Mouse (Mus musculus) embryonic facial prominence, embryonic 13.5 days (tissue): Measurements from ENCODE around the gene Cckar. TPM values are rescaled to one million over a fixed set of nuclear protein-coding genes. Genes with fewer than 3 reads are reported as not detected.
"Not testable (repeated sequence)": the region's sequence is repeated elsewhere in the genome, so short reads cannot be mapped to it uniquely, and the experiment has no call there.

Source experiments
- ATAC-seq: fragments of 200-750 bp; cut with Nextera tagmentation; 2 replicates; pipeline ENCODE4 v1.8.0; 2017; ENCODE audit warnings: low read depth; ENCODE audit not compliant: insufficient number of reproducible peaks, insufficient read depth, low FRiP score, low TSS enrichment
- H3K27ac ChIP-seq: fragments of 300-500 bp; sonication (generic); 2 replicates; pipeline ENCODE4 v1.5.1; 2015; ENCODE audit warnings: moderate library complexity, mild to moderate bottlenecking, inconsistent platforms
- H3K27me3 ChIP-seq: fragments of 300-500 bp; sonication (generic); 2 replicates; pipeline ENCODE4 v1.6.1; 2015; ENCODE audit warnings: mild to moderate bottlenecking, inconsistent platforms
- H3K36me3 ChIP-seq: fragments of 300-500 bp; sonication (generic); 2 replicates; pipeline ENCODE4 v1.6.1; 2015; ENCODE audit warnings: mild to moderate bottlenecking, inconsistent platforms
- H3K4me1 ChIP-seq: fragments of 300-500 bp; sonication (generic); 2 replicates; pipeline ENCODE4 v1.6.1; 2015; ENCODE audit warnings: inconsistent platforms
- H3K4me2 ChIP-seq: fragments of 300-500 bp; sonication (generic); 2 replicates; pipeline ENCODE4 v1.6.1; 2015; ENCODE audit warnings: moderate library complexity, mild to moderate bottlenecking, inconsistent platforms
- H3K4me3 ChIP-seq: fragments of 300-500 bp; sonication (generic); 2 replicates; pipeline ENCODE4 v1.5.1; 2015; ENCODE audit warnings: mild to moderate bottlenecking, inconsistent platforms
- H3K9ac ChIP-seq: fragments of 300-500 bp; sonication (generic); 2 replicates; pipeline ENCODE4 v1.6.1; 2015; ENCODE audit warnings: mild to moderate bottlenecking, inconsistent platforms
- H3K9me3 ChIP-seq: fragments of 300-500 bp; sonication (generic); 2 replicates; pipeline ENCODE4 v1.6.1; 2016; ENCODE audit warnings: inconsistent platforms
- WGBS: fragments of 180-500 bp; shearing (Covaris S2); methylation state at CpG from one replicate; pipeline ENCODE4 v1.1.7; 2015; ENCODE audit warnings: mixed read lengths; 5-methylcytosine and 5-hydroxymethylcytosine counted together
- polyA plus RNA-seq: library from polyadenylated mRNA; unstranded; fragments of >200 nt; fragmentation: Nextera tagmentation; extraction: Ambion mirVana; gene quantifications from 2 replicates; pipeline ENCODE4 v1.2.1, GENCODE M21; 2015

Cckar gene
- polyA plus RNA-seq, 1 experiment from 2014 or later, result 0.37 TPM

DNA sequence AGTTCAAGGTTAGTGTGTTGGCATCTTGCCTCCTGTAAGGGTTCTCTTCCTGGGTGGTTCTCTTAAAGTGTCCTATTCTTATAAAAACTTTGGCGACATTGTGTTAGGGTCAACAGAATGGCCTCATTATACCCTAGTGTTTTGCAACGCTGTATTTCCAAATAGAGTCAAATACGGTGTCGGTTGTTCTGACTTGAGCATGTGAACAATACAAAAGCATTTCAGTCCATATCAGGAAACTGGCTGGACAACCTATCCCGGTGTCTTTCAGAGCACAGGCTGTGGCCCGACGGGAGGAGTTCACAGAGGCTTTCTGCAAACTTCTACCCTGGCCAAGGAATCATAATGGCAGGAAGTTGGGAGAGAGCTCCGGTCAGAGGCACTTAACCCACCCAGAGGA is 15.4 kb downstream of the Cckar start:
- H3K4me3 ChIP-seq, result no peak overlapping the region
- no peaks in the 10 kb centered on the region for H3K4me1 ChIP-seq
- no peaks in the 10 kb centered on the region for H3K9me3 ChIP-seq
- H3K36me3 ChIP-seq, result no peaks in the 10 kb centered on the region
- H3K27ac ChIP-seq, result no peak overlapping the region
- H3K4me2 ChIP-seq, result no peak overlapping the region
- WGBS, result 82% methylated on average over 8 of the region's 8 CpGs
- no peaks in the 10 kb centered on the region for H3K27me3 ChIP-seq
- no peak for ATAC-seq
- no peak overlapping the region for H3K9ac ChIP-seq

DNA sequence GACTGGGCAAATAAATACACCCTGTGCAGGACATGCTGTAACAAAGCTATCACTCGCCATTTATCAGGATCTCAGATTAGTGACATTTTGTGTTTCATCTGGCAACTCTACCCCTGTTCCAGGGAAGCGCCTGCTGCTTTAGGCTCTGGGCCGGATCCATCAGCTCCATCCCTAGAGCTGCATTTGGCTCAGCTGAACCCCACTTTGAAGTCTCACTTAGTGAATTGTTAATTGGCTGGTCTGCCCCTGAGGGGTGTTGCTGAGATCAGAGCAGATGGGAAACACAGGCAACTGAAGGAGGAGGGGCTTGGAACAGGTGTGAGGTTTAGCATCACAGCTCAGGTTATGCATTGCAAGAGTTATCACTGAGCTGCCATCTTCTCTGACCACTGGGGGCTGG is 15.9 kb downstream of the Cckar start:
- Histone ChIP-seq H3K9ac (no peak overlapping the region), H3K4me2 (no peak overlapping the region), H3K27me3 (no peaks in the 10 kb centered on the region), H3K4me1 (no peaks in the 10 kb centered on the region), H3K27ac (no peak overlapping the region), H3K9me3 (no peaks in the 10 kb centered on the region), H3K4me3 (no peak overlapping the region), H3K36me3 (no peaks in the 10 kb centered on the region)
- 68% methylated on average over 3 of the region's 3 CpGs for WGBS
- ATAC-seq, result no peak

DNA sequence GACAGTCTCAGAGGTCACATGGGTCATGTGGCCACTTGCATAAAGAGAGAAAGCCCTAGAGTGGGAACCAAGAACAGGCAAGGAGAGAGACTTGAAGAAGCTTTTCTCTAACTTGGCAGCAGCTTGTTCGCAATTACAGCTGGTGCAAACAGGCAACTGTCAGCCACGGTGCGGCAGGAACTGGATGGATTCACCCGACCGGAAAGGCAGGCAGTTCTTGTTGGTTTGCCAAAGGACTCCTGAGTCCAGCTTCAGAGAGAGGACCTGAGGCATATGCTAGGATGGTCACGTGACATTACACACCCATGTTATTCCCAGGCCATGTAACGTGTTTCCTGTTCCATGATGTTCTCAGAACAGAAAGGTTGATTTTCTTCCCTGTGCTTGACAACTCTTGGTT is 19.2 kb downstream of the Cckar start:
- no peak overlapping the region for H3K27ac ChIP-seq
- H3K9me3 ChIP-seq, result no peaks in the 10 kb centered on the region
- WGBS, result 76% methylated on average over 7 of the region's 7 CpGs
- H3K27me3 ChIP-seq, result no peaks in the 10 kb centered on the region
- H3K36me3 ChIP-seq, result no peaks in the 10 kb centered on the region
- no peak for ATAC-seq
- no peaks in the 10 kb centered on the region for H3K4me1 ChIP-seq
- no peak overlapping the region for H3K4me3 ChIP-seq
- no peak overlapping the region for H3K9ac ChIP-seq
- H3K4me2 ChIP-seq, result no peak overlapping the region

DNA sequence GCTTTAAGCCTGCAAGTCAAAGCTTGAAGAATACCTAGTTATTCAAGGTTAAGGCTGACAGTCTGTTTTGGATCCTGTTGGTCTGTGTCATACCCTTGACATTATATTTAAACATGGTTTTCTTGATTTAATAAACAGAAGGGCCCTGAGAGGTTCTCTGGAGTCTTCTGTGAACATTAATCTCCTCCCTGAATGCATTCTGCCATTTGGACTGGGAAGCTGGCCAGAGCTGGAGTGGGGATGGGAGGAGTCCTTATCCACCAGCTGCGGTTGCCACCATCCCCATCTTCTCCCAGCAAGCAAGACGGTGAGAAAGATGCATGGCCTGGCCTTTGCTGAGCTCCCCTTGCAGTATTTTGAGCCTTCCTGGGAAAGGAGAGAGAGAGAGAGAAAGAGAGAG is 21.1 kb downstream of the Cckar start:
- H3K9ac ChIP-seq, result no peak overlapping the region
- no peaks in the 10 kb centered on the region for H3K4me1 ChIP-seq
- H3K36me3 ChIP-seq, result no peaks in the 10 kb centered on the region
- no peak overlapping the region for H3K27ac ChIP-seq
- H3K4me3 ChIP-seq, result no peak overlapping the region
- H3K27me3 ChIP-seq, result no peaks in the 10 kb centered on the region
- WGBS, result 83% methylated on average over 2 of the region's 2 CpGs
- no peak overlapping the region for H3K4me2 ChIP-seq
- ATAC-seq, result no peak
- no peaks in the 10 kb centered on the region for H3K9me3 ChIP-seq

DNA sequence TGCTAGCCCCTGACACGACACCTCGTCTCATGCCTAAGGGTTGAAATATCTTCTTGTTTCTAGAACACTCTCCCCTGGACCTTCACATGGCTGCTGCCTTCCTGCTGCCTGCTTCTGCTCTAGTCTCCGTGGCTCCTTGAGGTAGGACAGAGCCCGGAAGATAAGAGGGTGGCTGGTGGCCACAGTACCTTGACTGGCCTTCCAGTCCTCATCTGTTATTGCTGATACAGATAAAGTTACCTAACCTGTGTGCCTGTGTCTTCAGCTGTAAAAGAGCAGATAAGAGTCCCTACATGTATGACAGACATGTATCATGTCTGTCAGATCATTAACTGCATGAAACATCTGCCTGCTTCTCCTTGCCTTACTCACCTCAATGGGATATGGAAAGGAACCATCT is 21.9 kb downstream of the Cckar start:
- Histone ChIP-seq H3K27me3 (no peaks in the 10 kb centered on the region), H3K4me3 (no peak overlapping the region)
- ATAC-seq, result no peak

DNA sequence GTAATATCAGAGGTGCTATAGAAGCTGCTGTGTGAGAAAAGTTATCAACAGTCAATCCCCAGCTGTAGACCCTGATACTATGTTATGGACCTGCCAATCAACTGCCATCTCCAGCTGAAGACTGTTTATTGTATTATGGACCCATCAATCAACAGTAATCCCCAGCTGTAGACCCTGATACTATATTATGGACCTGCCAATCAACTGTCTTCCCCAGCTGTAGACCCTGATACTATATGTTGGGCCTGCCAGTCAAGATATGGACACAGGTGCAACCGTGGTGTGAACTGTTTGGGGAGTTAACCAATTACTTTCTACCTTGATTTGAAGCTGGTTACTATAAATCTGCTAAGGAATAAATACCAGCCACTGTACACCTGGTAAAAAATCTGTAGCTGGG is 23.1 kb downstream of the Cckar start:
- Histone ChIP-seq H3K9ac (no peak overlapping the region), H3K4me3 (no peak overlapping the region), H3K4me1 (no peaks in the 10 kb centered on the region), H3K9me3 (no peaks in the 10 kb centered on the region), H3K36me3 (no peaks in the 10 kb centered on the region), H3K27me3 (no peaks in the 10 kb centered on the region; the same call in 1 of the 2 replicates), H3K4me2 (no peak overlapping the region), H3K27ac (no peak overlapping the region)
- no peak for ATAC-seq
- WGBS, result 85% methylated on average over 1 of the region's 1 CpGs

More for the DNA sequence above, 21.9 kb downstream of the Cckar start:
- no peak overlapping the region for H3K9ac ChIP-seq
- 80% methylated on average over 4 of the region's 4 CpGs for WGBS
- no peaks in the 10 kb centered on the region for H3K36me3 ChIP-seq
- no peaks in the 10 kb centered on the region for H3K9me3 ChIP-seq
- H3K4me1 ChIP-seq, result no peaks in the 10 kb centered on the region
- H3K27ac ChIP-seq, result no peak overlapping the region
- H3K4me2 ChIP-seq, result no peak overlapping the region

DNA sequence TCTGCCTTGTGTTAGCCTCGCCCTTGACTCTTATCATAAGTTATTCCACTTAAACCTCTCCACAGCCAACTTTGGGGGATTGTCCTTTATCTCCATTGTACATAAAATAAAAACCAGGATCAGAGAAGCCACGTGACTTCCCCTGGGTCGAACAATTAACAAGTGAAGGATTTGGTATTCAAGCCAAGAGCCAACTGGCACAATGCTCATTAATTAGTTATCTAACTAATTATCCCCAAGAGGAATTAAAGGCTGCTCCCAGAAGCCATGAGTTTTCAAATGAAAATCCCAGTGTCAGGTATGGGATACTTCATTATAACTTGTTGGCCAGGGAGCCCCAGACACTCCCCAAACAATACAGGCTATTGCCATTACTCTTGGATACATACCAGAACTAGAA is 23.6 kb downstream of the Cckar start:
- Histone ChIP-seq H3K9me3 (no peaks in the 10 kb centered on the region), H3K27me3 (no peaks in the 10 kb centered on the region; the same call in 1 of the 2 replicates), H3K9ac (no peak overlapping the region), H3K27ac (no peak overlapping the region), H3K4me1 (no peaks in the 10 kb centered on the region), H3K4me2 (no peak overlapping the region), H3K4me3 (no peak overlapping the region), H3K36me3 (no peaks in the 10 kb centered on the region)
- WGBS, result 77% methylated on average over 3 of the region's 3 CpGs
- ATAC-seq, result no peak

DNA sequence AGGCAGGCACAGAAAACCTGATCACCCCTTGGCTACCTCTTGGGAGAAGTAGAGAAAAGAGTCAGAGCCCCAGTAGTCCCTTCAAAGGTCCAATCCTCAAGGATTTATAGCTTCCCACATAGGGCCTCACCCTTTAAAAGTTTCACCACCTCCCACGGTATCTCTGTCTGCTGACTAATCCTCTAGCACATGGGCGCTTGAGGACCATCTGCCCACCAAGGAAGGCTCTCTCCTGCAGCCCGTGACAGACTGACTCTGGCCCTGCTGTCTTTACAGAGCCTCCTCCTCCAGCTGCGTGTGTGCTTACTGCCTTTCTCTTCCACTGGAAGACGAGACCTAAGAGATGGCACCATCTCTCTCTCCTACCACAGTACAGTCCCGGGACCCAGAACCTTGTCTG is 27.9 kb downstream of the Cckar start:
- H3K27me3 ChIP-seq, result peaks cover 5% of the 10 kb centered on the region; the same call in 1 of the 2 replicates
- WGBS, result 85% methylated on average over 6 of the region's 6 CpGs
- no peak for ATAC-seq
- no peaks in the 10 kb centered on the region for H3K9me3 ChIP-seq
- H3K4me3 ChIP-seq, result no peak overlapping the region
- no peak overlapping the region for H3K9ac ChIP-seq
- H3K4me1 ChIP-seq, result no peaks in the 10 kb centered on the region
- H3K36me3 ChIP-seq, result no peaks in the 10 kb centered on the region
- H3K27ac ChIP-seq, result no peak overlapping the region
- no peak overlapping the region for H3K4me2 ChIP-seq

DNA sequence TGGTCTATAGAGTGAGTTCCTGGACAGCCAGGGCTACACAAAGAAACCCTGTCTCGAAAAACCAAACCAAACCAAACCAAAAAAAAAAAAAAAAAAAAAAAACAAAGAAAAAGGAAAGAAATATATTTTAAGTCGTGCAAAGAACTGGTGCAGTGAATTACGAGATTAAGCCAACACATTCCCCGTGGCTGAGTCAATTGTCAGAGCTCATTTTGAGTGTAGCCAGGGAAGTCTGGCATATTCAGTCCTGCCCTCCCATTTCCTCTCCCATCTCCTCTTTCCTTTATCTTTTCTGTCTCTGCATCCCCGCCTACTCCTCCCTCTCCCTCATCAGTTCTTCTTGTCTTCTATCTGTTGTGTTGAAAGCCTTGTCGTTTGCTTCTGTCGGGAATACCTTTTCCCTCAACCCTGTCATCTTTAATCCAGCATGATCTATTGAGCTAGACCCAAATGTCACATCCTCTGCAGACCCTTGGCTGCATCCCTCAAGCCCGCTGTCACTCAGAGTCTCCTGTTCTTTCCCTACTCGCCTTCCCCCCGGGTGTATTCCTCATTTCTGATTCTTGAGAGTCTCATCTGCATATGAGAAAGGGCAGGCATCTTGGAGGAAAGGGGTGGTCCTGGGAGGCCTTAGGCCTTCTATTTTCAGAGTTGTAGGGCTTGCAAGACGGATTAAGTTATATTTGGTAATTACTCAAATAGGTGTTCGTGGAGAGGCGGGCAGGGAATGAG is 29.3 kb downstream of the Cckar start:
- Histone ChIP-seq H3K27ac (no peak overlapping the region), H3K36me3 (no peaks in the 10 kb centered on the region), H3K9ac (no peak overlapping the region), H3K4me1 (no peaks in the 10 kb centered on the region), H3K9me3 (no peaks in the 10 kb centered on the region), H3K4me3 (no peak overlapping the region), H3K4me2 (no peak overlapping the region), H3K27me3 (peaks cover 5% of the 10 kb centered on the region; the same call in 1 of the 2 replicates)
- 48% methylated on average over 13 of the region's 13 CpGs for WGBS
- ATAC-seq, result no peak

DNA sequence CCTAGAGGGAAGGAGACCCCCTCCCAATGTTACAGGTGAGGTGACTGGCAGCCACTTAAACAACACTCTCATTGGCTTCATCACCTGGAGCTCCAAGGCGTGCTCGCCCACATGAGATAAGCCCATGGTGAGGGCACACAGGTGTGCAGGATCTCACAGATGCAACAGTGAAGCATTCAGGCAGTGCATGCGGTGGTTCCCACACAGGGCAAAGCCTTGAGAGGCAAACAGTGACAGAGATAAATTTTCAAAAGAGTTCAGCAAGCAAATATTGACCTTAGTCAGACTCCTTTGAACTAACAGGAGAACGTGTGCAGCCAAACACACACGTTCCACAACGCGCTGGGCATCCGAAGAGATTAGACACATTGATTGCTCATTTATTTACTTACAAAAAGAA is 30.8 kb downstream of the Cckar start:
- Histone ChIP-seq H3K9me3 (no peaks in the 10 kb centered on the region), H3K27me3 (peaks cover 5% of the 10 kb centered on the region; the same call in 1 of the 2 replicates), H3K27ac (no peak overlapping the region), H3K4me3 (no peak overlapping the region), H3K9ac (no peak overlapping the region), H3K4me1 (no peaks in the 10 kb centered on the region), H3K4me2 (no peak overlapping the region), H3K36me3 (no peaks in the 10 kb centered on the region)
- no peak for ATAC-seq
- WGBS, result 85% methylated on average over 8 of the region's 8 CpGs

DNA sequence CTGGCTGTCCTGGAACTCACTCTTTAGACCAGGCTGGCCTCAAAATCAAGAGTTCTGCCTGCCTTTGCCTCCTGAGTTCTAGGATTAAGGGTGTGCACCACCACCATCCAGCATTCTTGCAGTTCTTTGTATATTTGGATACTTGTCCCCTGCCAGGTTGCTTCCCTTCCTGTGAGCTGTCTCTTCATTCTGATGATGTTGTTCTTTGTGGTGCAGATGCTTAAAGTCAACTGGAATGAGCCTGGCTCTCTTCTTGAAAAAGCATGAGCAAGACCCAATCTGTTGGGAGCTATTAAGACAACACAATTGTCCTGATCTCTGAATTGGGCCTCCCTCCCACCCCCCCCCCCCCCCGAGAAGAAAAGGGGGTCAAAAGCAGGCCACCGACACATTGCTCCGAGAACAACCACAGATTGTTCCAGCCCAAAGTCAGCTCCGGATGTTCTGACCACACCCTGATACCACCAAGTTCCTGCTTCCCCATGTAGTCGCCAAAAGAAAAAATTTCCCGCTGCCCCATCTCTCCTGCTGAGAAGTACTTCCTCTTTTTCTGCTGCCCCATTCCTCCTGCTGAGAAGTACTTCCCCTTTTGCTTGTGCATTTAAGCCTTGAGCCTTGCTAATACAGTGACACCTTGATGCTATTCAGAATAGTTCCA is 33.9 kb downstream of the Cckar start:
- 85% methylated on average over 5 of the region's 6 CpGs for WGBS
- not testable (repeated sequence) for H3K27me3 ChIP-seq, H3K9ac ChIP-seq, H3K4me3 ChIP-seq, H3K9me3 ChIP-seq, H3K4me2 ChIP-seq, H3K36me3 ChIP-seq, H3K4me1 ChIP-seq, H3K27ac ChIP-seq, ATAC-seq

DNA sequence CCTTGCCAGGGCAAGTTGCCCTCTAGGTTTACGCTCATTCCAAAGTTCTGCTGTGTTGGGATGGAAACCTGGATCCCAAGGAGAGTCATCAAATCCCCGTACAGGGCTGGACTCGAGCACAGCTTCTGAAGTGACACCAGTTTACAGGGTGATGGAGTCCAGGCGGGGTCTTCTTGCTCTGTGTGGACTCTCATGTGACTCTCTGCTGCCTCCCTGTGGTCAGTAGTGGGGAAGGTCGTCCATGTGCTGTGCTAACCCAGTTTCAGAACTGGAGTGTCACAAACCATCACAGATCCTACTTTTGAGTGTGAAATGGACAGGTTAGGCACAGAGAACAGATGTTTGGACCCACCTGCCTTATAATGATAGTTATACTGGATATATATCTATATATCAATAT is 35.2 kb downstream of the Cckar start:
- ATAC-seq, result no peak
- H3K4me1 ChIP-seq, result no peaks in the 10 kb centered on the region
- no peaks in the 10 kb centered on the region for H3K9me3 ChIP-seq
- H3K27ac ChIP-seq, result no peak overlapping the region
- no peaks in the 10 kb centered on the region for H3K27me3 ChIP-seq
- WGBS, result 29% methylated on average over 5 of the region's 5 CpGs
- H3K4me2 ChIP-seq, result no peak overlapping the region
- no peaks in the 10 kb centered on the region for H3K36me3 ChIP-seq
- no peak overlapping the region for H3K9ac ChIP-seq
- no peak overlapping the region for H3K4me3 ChIP-seq
